Mouse (Mus musculus): ENCODE data around the gene Aaed1. TPM values are rescaled to one million over a fixed set of nuclear protein-coding genes. Genes with fewer than 3 reads are reported as not detected.
"Not testable (repeated sequence)": the region's sequence is repeated elsewhere in the genome, so short reads cannot be mapped to it uniquely, and the experiment has no call there.

Aaed1 gene
- polyA plus RNA-seq, 1 experiment from 2014 or later = 7.9 TPM

- ATAC-seq (no peak), DNase-seq (ENCODE audit: low spot score) (no peak)
- WGBS = 32% methylated on average over 9 of the region's 9 CpGs
Observed at GRCm38 (mm10) chr13:64267151-64267550, 45.4 kb downstream of the Aaed1 start.

DNA sequence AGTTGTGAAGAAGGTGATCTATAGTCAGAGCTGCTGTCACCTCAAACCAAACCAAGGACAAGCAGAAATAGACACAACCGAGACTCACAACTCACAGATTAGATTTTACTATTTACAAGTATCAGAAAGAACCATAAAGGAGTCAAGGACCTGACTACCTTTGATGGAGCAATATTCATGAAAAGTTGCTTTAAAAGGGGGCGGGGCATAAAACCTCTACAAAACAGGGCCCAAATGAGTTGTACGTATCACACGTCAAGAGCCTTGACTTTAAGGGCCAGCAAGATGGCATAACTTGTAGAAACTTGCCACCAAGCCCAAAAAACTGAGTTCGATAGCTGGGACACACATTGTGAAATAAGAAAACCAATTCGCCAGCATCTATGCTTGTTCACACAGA lies 47.9 kb downstream of the Aaed1 start:
- Histone ChIP-seq H3K4me1 (ENCODE audit: control insufficient read depth, insufficient read depth, low read length) (no peaks in the 10 kb centered on the region), H3K27me3 (replicated peaks; ENCODE audit: control insufficient read depth, insufficient read depth, low read length) (no peaks in the 10 kb centered on the region), H3K4me2 (ENCODE audit: low read length) (no peak overlapping the region), H3K36me3 (ENCODE audit: control insufficient read depth, insufficient read depth, low read length) (no peaks in the 10 kb centered on the region), H3K27ac (ENCODE audit: low read depth, low read length) (no peak overlapping the region), H3K4me3 (ENCODE audit: low read depth, low read length) (no peak overlapping the region), H3K9ac (ENCODE audit: low read length) (no peak overlapping the region), H3K9me3 (replicated peaks; ENCODE audit: control insufficient read depth, low read length) (no peaks in the 10 kb centered on the region)
- 92% methylated on average over 6 of the region's 6 CpGs for WGBS
- no peak for ATAC-seq
- DNase-seq (ENCODE audit: low spot score) = no peak

More at GRCm38 (mm10) chr13:64267151-64267550, 45.4 kb downstream of the Aaed1 start:
- H3K27ac ChIP-seq (ENCODE audit: low read depth, low read length) = no peak overlapping the region
- no peaks in the 10 kb centered on the region for H3K27me3 ChIP-seq (replicated peaks; ENCODE audit: control insufficient read depth, insufficient read depth, low read length)
- H3K9ac ChIP-seq (ENCODE audit: low read length) = no peak overlapping the region
- H3K4me3 ChIP-seq (ENCODE audit: low read depth, low read length) = no peak overlapping the region
- H3K9me3 ChIP-seq (replicated peaks; ENCODE audit: control insufficient read depth, low read length) = no peaks in the 10 kb centered on the region
- H3K36me3 ChIP-seq (ENCODE audit: control insufficient read depth, insufficient read depth, low read length) = no peaks in the 10 kb centered on the region
- H3K4me2 ChIP-seq (ENCODE audit: low read length) = no peak overlapping the region
- no peaks in the 10 kb centered on the region for H3K4me1 ChIP-seq (ENCODE audit: control insufficient read depth, insufficient read depth, low read length)

- Histone ChIP-seq H3K4me2 (ENCODE audit: low read length) (no peak overlapping the region), H3K27me3 (replicated peaks; ENCODE audit: control insufficient read depth, insufficient read depth, low read length) (no peaks in the 10 kb centered on the region), H3K4me3 (ENCODE audit: low read depth, low read length) (no peak overlapping the region), H3K9ac (ENCODE audit: low read length) (no peak overlapping the region), H3K27ac (ENCODE audit: low read depth, low read length) (no peak overlapping the region), H3K4me1 (ENCODE audit: control insufficient read depth, insufficient read depth, low read length) (no peaks in the 10 kb centered on the region; the same call in 1 of the 2 replicates), H3K36me3 (ENCODE audit: control insufficient read depth, insufficient read depth, low read length) (no peaks in the 10 kb centered on the region), H3K9me3 (replicated peaks; ENCODE audit: control insufficient read depth, low read length) (no peaks in the 10 kb centered on the region)
- ATAC-seq (no peak), DNase-seq (ENCODE audit: low spot score) (no peak)
- WGBS = 80% methylated on average over 7 of the region's 7 CpGs
Observed at GRCm38 (mm10) chr13:64259903-64260302, 52.6 kb downstream of the Aaed1 start.

DNA sequence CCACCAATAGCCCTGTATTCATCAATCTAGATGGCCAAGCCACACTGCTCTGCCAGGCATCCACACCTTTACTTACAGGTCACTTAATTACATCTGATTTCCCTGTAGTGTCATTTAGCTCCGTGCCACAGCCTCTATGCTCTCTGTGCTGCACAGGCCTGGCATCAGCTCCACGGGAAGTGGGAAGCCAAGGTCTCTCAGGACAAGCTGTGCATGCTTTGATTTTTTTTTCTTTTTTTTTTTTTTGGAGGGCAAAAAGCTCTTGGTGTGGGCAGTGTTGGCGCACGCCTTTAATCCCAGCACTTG lies 54.0 kb downstream of the Aaed1 start:
- Histone ChIP-seq H3K27ac (ENCODE audit: low read depth, low read length) (no peak overlapping the region), H3K36me3 (ENCODE audit: control insufficient read depth, insufficient read depth, low read length) (no peaks in the 10 kb centered on the region), H3K9ac (ENCODE audit: low read length) (no peak overlapping the region), H3K4me1 (ENCODE audit: control insufficient read depth, insufficient read depth, low read length) (no peaks in the 10 kb centered on the region; the same call in 1 of the 2 replicates), H3K27me3 (replicated peaks; ENCODE audit: control insufficient read depth, insufficient read depth, low read length) (no peaks in the 10 kb centered on the region), H3K9me3 (replicated peaks; ENCODE audit: control insufficient read depth, low read length) (no peaks in the 10 kb centered on the region), H3K4me3 (ENCODE audit: low read depth, low read length) (no peak overlapping the region), H3K4me2 (ENCODE audit: low read length) (no peak overlapping the region)
- 36% methylated on average over 4 of the region's 4 CpGs for WGBS
- DNase-seq (ENCODE audit: low spot score) = no peak
- ATAC-seq = no peak

- no peak overlapping the region for H3K9ac ChIP-seq (ENCODE audit: low read length)
- H3K27me3 ChIP-seq (replicated peaks; ENCODE audit: control insufficient read depth, insufficient read depth, low read length) = no peaks in the 10 kb centered on the region
- no peaks in the 10 kb centered on the region for H3K36me3 ChIP-seq (ENCODE audit: control insufficient read depth, insufficient read depth, low read length)
- 7% methylated on average over 5 of the region's 5 CpGs for WGBS
- peak; percentile 22 for DNase-seq (ENCODE audit: low spot score)
- H3K4me1 ChIP-seq (ENCODE audit: control insufficient read depth, insufficient read depth, low read length) = no peaks in the 10 kb centered on the region; the same call in 1 of the 2 replicates
- no peak overlapping the region for H3K4me2 ChIP-seq (ENCODE audit: low read length)
- H3K9me3 ChIP-seq (replicated peaks; ENCODE audit: control insufficient read depth, low read length) = no peaks in the 10 kb centered on the region
- no peak overlapping the region for H3K4me3 ChIP-seq (ENCODE audit: low read depth, low read length)
- no peak for ATAC-seq
- H3K27ac ChIP-seq (ENCODE audit: low read depth, low read length) = no peak overlapping the region
Observed at GRCm38 (mm10) chr13:64257814-64258515, 54.5 kb downstream of the Aaed1 start.

GRCm38 (mm10) chr13:64257010-64257813 lies 55.3 kb downstream of the Aaed1 start:
- Histone ChIP-seq H3K4me2 (ENCODE audit: low read length) (no peak overlapping the region), H3K36me3 (ENCODE audit: control insufficient read depth, insufficient read depth, low read length) (no peaks in the 10 kb centered on the region), H3K9ac (ENCODE audit: low read length) (no peak overlapping the region), H3K27me3 (replicated peaks; ENCODE audit: control insufficient read depth, insufficient read depth, low read length) (no peaks in the 10 kb centered on the region), H3K27ac (ENCODE audit: low read depth, low read length) (no peak overlapping the region), H3K4me1 (ENCODE audit: control insufficient read depth, insufficient read depth, low read length) (no peaks in the 10 kb centered on the region; the same call in 1 of the 2 replicates), H3K4me3 (ENCODE audit: low read depth, low read length) (no peak overlapping the region), H3K9me3 (replicated peaks; ENCODE audit: control insufficient read depth, low read length) (no peaks in the 10 kb centered on the region)
- DNase-seq (ENCODE audit: low spot score) (no peak), ATAC-seq (no peak)
- 76% methylated on average over 12 of the region's 12 CpGs for WGBS

- H3K4me3 ChIP-seq (ENCODE audit: low read depth, low read length); H3K9ac ChIP-seq (ENCODE audit: low read length); ATAC-seq; H3K4me2 ChIP-seq (ENCODE audit: low read length); H3K4me1 ChIP-seq (ENCODE audit: control insufficient read depth, insufficient read depth, low read length); H3K9me3 ChIP-seq (replicated peaks; ENCODE audit: control insufficient read depth, low read length); H3K27me3 ChIP-seq (replicated peaks; ENCODE audit: control insufficient read depth, insufficient read depth, low read length); DNase-seq (ENCODE audit: low spot score); H3K36me3 ChIP-seq (ENCODE audit: control insufficient read depth, insufficient read depth, low read length); H3K27ac ChIP-seq (ENCODE audit: low read depth, low read length): not testable (repeated sequence)
- 90% methylated on average over 10 of the region's 11 CpGs for WGBS
Observed at GRCm38 (mm10) chr13:64254185-64254584, 58.3 kb downstream of the Aaed1 start.

- Histone ChIP-seq H3K27me3 (replicated peaks; ENCODE audit: control insufficient read depth, insufficient read depth, low read length) (no peaks in the 10 kb centered on the region), H3K9me3 (replicated peaks; ENCODE audit: control insufficient read depth, low read length) (no peaks in the 10 kb centered on the region), H3K4me2 (ENCODE audit: low read length) (no peak overlapping the region), H3K36me3 (ENCODE audit: control insufficient read depth, insufficient read depth, low read length) (no peaks in the 10 kb centered on the region), H3K4me1 (ENCODE audit: control insufficient read depth, insufficient read depth, low read length) (no peaks in the 10 kb centered on the region; the same call in 1 of the 2 replicates), H3K4me3 (ENCODE audit: low read depth, low read length) (no peak overlapping the region), H3K27ac (ENCODE audit: low read depth, low read length) (no peak overlapping the region), H3K9ac (ENCODE audit: low read length) (no peak overlapping the region)
- DNase-seq (ENCODE audit: low spot score) (no peak), ATAC-seq (no peak)
Observed at GRCm38 (mm10) chr13:64253697-64254096, 58.8 kb downstream of the Aaed1 start.

GRCm38 (mm10) chr13:64252147-64252546 lies 60.4 kb downstream of the Aaed1 start:
- H3K4me3 ChIP-seq (ENCODE audit: low read depth, low read length) = no peak overlapping the region
- DNase-seq (ENCODE audit: low spot score) (no peak), ATAC-seq (no peak)
- WGBS = 88% methylated on average over 5 of the region's 5 CpGs
- H3K27ac ChIP-seq (ENCODE audit: low read depth, low read length) = no peak overlapping the region
- no peak overlapping the region for H3K9ac ChIP-seq (ENCODE audit: low read length)
- H3K4me2 ChIP-seq (ENCODE audit: low read length) = no peak overlapping the region
- H3K4me1 ChIP-seq (ENCODE audit: control insufficient read depth, insufficient read depth, low read length) = 0 out of 2 replicates have a peak, but pooled peaks cover 2% of the 10 kb centered on the region
- H3K9me3 ChIP-seq (replicated peaks; ENCODE audit: control insufficient read depth, low read length) = no peaks in the 10 kb centered on the region
- no peaks in the 10 kb centered on the region for H3K27me3 ChIP-seq (replicated peaks; ENCODE audit: control insufficient read depth, insufficient read depth, low read length)
- H3K36me3 ChIP-seq (ENCODE audit: control insufficient read depth, insufficient read depth, low read length) = no peaks in the 10 kb centered on the region

Data from forebrain, embryonic 14.5 days (tissue).